Mouse (Mus musculus) left cerebral cortex, adult 18-20 months (tissue): Measurements from ENCODE around the gene Pfkfb2. TPM values are rescaled to one million over a fixed set of nuclear protein-coding genes. Genes with fewer than 3 reads are reported as not detected.

Experiments
- DNase-seq, 2 experiments: peaks; one replicate each; pipeline ENCODE4 v3.0.0; 2021 to 2022; ENCODE audit warnings: low spot score in 2 of 2, mixed read lengths in 1 of 2
- long read RNA-seq, 2 experiments: library from polyadenylated mRNA; stranded (forward); transcript quantifications; one replicate each; pipeline ENCODE4 v2.0.0; 2021
- total RNA-seq, 2 experiments: library from RNA; stranded (reverse); gene quantifications; 2 replicates each; pipeline ENCODE4 v1.2.3; 2021

The Pfkfb2 gene
- total RNA-seq, result 10 to 100 TPM; 36.9 to 43.6 TPM
- long read RNA-seq, experiment 1, full-length matches to known transcripts, result 8 of 36 reads
- long read RNA-seq, experiment 1, partial matches to known transcripts, result 4 of 36 reads
- long read RNA-seq, experiment 1, other reads (novel, unspliced or antisense), result 24 of 36 reads
- long read RNA-seq, experiment 2, full-length matches to known transcripts, result 1 of 14 reads
- long read RNA-seq, experiment 2, partial matches to known transcripts, result 3 of 14 reads
- long read RNA-seq, experiment 2, other reads (novel, unspliced or antisense), result 10 of 14 reads

DNA sequence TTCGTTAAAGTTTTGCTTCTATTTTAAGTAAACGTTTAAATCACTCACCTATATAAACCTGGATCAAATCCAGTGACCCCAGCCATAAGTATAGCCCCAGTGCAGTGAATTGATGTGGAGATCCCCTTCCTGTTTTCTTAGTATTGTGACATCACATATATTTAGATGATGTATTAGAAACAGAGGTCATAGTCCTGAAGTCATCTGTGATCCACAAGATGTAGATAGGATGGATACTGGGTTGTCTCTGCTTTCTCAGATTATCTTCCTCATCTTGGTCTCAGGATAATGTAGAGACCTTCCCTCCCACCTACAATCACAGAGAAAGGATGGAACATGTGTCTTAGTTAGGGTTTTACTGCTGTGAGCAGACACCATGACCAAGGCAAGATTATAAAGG is at the start of gene Pfkfb2:
Gene Pfkfb2 (minus strand): TSS at position 101 of the 400 bp plus-strand sequence.
- no peak for DNase-seq

DNA sequence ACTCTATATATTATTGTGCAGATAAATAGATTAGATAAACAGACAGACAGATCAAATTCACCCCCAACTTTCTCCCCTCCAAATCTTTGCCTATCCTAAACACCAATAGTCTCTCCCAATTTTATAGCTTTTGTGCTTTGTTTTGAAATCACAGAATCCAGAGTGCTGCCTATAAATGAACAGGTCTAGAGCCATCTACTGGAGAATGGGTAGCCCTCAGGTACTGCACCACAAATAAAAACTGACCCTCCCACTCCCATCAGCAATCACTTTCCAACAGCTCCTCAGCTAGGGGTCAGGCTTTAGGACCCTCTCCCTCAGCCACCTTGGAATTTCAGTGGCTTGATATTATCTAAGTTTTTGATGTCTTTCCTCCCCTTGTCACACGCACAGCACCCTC is 47.6 kb upstream of the Pfkfb2 start:
- no peak for DNase-seq

DNA sequence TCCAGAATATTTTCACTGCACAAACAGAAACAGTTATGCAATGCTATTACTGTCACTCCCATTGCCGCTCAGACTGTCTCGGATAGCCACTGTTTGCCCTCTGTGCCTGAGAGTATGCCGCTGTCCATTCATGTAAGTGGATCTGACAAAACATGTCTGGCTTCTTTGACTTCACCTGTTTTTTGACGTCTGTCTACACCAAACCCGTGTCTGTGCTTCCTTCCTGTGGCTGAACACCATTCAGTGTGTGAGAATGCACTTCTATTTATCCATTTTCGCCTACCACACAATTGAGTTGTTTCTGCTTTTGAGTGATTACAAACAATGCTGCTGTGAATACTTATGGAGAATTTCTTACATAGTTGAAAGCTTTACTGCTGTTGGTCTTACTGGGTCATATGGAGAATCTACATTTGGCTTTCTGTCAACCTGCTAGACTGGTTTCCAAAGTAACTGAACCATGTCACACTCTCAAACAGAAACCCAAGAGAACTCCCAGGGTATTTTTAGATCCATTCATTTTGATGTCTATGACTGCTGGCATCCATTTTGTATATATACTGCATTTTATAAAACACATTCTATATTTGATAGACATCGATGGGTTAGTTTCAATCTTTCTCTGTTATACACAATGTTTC is 46.8 kb upstream of the Pfkfb2 start:
- DNase-seq, result no peak

DNA sequence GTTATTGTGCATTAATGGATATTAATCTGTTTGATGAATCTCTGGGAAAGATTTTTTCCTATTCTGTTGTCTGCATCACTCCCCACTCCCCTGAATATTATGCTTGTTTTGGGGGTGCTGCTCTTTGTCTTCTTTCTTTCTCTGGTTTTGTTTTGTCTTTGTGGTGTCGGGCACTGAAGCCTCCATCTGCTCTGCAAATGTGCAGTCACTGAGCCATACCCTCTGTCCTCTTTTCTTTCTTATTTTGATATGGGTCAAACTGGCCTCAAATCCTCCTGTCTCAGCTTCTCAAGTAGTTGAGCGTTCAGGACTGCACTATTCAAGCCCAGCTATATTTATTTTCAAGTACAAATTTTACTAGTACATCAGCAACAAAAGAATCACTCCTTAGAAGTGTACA is 46.2 kb upstream of the Pfkfb2 start:
- no peak for DNase-seq

DNA sequence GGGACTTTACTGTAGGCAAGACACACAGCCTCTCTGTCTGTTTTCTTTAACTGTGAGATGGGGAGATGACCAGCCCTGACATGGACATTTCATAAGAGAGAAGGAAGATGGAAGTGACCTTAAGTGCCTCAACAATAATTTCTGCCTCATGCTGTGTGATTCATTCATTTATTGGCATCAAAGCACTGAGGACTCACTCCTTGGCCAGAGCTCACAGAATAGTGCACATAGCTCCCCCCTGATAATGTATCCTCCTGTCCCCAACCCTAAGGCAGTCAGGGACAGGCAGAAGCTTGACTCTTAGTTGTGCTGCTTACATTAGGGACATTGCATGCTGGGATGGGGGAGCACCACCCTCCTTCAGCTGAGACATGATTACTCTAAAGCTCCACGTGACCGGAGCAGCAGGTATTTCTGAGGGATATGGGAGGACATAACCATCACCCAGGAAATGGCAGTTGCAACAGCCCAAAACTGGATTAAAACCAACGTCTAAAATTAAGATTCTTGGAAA is 42.0 kb upstream of the Pfkfb2 start:
- no peak for DNase-seq

DNA sequence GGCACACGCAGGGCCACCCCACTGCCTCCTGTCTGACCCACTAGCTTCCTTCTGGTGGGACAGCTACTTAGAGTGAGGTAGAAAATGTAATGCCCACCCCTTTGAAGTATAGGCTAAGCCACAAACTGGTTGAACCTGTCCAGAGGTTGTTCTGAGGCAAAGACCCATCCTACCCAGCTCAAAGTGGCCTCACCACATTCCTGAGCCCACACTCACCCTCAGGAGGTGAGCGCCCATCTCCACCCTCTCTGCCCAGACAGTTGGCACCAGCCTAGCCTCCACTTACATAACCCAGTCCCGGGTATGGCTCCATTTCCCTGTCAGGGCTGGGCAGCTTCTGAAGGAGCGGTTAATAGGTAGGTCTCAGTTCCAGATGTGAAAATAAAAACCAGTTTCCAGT is 41.4 kb upstream of the Pfkfb2 start:
- no peak for DNase-seq

DNA sequence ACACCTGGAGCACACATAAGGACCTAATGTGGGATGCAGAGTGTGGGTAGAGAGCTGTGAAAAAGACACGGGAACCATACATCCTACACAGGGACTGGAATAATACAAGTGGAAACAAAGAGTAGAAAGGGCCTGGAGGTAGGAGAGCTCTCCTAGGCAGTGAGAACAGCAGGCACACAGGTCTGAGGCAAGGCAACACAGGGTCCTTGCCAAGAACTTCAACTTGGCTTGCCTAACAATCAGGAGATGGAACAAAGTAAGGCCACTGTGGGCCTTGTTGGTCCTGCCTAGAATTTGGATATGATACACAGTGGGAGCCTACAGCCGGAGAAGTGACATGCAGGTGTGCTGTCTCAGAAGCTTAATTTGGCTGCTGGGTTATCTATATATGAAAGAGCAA is 40.9 kb upstream of the Pfkfb2 start:
- DNase-seq, result no peak

DNA sequence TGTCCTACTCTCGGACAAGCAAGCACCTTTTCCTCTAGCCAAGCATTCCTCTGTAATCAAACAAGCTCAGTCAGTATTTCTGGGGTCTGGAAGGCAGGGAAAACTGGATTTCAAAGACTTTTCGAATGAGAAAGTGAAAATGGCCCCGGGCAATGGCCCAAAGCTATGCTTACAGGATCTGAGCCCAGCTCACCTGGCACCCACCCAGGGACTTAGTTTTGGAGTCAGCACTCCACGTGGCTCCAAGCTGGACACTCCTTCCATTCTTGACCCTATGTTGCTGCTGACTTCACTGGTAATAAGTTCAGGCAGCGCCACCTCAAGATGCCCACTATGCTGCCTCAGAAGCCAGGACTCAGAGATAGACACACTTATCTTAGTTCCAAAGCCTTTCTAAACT is 38.0 kb upstream of the Pfkfb2 start:
- DNase-seq, result no peak

DNA sequence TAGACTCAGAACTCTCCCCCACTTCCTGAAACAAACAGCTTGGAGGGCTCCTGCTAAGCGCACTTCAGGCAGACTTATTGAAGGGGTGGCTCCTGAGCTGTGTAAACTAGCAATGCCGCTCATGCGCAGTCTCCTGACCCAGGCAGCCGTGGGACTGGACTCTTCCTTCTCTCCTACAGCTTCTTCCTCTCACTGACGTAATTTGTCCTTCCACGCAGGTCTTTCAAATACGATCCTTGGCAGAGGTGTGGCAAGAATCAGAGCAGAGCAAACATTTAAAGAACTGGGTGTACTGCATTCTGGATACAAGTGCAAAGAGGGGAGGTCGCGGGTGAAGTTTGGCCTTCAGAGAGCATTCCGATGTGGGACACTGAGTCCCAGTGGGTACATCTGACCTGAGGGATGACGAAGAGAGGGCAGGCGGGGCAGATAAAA is 35.0 kb upstream of the Pfkfb2 start:
- no peak for DNase-seq

DNA sequence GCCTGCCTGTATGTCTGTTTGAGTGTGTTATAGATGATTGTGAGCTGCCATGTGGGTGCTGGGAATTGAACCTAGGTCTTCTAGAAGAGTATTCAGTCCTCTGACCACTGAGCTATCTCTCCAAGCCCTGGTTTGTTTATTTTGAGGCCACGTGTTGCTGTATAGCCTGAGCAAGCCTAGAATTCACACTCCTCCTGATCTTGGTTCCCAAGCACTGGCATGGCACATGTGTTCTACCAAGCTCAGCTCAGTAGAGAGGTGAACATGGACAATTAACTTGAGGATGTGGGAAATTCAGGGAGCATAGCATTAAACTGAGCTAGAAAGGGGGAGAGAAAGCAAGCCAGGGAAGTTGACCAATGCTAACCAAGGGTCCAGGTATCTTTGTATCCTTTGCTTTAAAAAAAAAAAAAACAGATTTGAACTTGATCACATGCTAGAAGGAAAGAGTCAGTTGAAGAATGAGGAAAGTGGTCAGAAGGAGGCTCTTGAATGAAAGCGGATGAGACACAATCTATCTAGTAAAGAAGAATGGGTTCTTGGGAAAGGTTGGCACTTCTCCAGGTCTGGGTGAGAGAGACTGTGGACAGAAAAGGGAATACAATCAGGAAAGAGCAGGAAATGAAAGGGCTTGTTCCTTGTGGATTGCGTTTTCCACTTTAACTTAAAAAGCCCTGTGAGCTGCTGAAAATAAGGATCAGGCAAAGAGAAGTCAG is 33.1 kb upstream of the Pfkfb2 start:
- DNase-seq, result no peak

DNA sequence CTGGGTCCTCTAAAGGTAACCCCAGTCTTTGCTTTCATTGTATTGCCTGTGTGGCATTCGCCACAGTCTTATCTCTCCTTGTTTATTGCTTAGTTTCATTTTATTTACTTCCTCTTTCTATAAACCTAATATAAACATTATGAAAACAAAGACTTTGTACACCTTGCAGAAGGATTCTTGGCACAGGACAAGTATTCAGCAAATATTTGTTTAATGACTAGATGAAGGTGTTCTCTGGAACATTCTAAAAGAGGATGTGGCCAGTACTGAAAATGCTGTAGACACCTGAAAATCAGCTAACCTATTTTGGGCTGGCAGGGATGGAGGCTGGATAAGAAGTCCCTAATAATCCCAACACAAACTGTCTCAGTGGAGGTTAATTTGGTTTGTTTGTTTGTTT is 32.5 kb upstream of the Pfkfb2 start:
- no peak for DNase-seq

DNA sequence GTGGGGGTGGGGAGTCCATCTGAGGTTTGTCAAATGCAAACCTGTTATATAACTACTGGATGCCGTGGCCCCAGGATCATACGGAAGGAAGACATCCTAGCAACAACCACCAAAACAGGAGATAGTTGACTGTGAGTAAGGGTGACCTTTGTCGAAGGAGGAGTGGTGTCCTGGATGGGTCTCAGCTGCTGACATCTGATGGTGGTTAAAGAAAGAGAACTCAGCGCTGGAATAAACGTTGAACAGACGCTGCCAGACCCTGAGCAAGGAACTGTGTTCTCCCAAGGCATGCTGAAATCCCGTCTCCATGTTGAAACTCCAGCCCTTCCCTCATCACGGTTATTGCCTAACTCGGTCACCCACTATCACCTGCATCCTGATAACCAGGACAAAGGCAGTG is 30.6 kb upstream of the Pfkfb2 start:
- no peak for DNase-seq

DNA sequence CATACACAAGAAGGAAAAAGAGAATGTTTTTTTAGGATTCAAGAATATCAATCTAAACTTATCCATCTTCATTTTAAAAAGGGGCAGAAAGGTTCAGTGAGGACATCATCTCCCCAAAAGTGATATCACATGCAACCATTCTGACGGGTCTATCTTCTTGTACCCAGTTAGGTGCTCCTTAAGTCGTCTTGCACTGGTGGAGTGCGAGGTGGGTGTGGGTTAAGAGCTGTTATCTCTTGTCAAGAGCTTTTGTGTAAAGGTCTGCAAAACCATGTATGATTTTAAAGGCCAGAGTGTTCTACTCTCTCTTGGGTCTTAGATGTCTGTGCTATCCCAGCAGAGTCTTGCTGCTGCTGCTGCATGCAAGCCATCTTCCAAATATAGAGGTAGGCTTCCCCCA is 17.8 kb upstream of the Pfkfb2 start:
- DNase-seq, result no peak

DNA sequence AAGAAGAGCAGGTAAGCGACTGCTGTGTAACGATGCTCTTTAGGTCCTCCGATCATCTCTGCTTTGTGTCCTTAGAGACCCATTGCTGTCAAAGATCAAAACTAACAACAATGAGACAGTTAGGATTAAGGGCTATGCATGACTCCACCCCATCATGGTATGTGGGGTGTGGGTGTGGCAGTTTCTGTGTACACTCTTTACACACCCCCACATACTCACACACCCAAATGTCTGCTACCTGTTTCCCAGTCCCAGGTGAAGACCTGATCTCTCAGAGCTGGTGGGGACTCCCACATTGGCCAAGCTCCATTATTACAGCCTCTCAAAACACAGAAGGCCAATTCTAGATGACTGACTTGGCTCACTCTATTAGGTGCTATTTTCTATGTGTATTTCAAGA is 16.5 kb upstream of the Pfkfb2 start:
- DNase-seq, result no peak

DNA sequence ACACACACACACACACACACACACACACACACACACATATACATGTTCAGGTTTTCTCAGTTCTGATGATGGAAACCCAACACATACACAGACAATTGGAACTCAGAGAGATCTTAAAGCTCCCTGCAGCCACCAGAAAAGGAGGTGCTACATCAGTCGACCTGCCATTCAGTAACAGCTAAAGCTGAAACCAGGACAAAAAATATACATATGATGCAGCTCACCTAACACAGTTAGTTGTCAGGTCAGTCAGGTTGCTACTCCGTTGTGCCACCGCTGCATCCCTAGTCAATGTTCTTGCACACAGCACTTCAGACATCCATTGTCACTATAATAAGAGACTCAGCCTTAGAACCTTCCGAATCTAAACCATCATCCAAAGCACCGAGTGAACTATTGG is 15.9 kb upstream of the Pfkfb2 start:
- DNase-seq, result no peak

DNA sequence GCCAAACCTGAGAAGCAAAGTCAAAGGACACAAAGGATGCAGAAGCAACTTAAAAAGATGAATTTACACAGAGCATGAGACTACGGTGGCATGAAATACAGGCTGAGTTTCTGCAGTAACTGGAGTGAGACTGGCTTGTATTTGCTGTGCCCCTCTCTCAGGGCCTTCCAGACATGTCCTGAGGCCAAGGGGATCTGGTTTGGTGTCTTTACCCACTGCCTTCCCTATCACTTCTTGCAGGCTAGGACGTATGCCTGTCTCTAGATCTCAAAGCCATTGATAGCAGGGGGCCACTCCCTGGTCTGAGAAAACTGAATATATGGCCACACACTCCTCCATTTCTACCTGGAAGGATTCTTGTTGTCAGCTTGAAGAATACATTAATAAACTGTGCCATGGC is 15.2 kb upstream of the Pfkfb2 start:
- DNase-seq, result no peak

DNA sequence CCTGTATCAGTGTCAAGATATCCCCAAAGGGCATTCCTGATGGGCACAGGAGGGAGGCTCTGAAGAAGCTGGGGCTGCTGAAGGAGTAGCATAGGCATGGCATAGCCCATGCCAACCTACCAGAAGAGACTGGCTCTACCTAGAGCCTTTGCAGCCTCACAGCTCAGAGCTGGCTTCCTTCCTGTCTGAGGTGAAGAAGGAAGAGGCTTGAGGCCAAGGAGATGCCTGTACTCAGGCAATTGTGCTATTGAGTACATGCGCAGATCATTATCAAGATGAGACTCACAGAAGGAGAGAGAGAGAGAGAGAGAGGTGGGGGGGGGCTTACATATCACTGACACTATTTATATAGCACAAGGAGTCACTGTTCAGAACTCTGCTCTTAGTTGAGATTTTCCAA is 14.7 kb upstream of the Pfkfb2 start:
- no peak for DNase-seq

DNA sequence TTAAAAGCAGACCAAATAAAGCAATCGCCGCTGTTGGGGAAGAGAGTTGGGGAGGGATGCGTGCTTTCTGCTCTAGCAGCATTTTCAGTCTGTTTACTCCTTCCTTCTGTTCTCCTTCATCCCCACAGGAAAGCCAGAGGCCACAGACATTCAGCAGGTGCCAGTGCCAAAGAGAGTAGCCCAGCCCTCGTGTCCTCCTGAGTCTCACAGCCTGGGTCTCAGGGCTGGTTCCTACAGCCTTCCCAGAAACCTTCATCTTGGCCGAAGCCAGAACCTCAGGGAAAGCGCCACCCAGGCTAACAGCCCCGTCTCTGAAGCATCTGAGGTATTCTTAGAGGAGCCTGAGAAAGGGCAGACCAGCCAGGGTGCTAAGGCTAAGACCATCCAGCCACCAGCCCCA is 13.1 kb upstream of the Pfkfb2 start:
- DNase-seq, result no peak

DNA sequence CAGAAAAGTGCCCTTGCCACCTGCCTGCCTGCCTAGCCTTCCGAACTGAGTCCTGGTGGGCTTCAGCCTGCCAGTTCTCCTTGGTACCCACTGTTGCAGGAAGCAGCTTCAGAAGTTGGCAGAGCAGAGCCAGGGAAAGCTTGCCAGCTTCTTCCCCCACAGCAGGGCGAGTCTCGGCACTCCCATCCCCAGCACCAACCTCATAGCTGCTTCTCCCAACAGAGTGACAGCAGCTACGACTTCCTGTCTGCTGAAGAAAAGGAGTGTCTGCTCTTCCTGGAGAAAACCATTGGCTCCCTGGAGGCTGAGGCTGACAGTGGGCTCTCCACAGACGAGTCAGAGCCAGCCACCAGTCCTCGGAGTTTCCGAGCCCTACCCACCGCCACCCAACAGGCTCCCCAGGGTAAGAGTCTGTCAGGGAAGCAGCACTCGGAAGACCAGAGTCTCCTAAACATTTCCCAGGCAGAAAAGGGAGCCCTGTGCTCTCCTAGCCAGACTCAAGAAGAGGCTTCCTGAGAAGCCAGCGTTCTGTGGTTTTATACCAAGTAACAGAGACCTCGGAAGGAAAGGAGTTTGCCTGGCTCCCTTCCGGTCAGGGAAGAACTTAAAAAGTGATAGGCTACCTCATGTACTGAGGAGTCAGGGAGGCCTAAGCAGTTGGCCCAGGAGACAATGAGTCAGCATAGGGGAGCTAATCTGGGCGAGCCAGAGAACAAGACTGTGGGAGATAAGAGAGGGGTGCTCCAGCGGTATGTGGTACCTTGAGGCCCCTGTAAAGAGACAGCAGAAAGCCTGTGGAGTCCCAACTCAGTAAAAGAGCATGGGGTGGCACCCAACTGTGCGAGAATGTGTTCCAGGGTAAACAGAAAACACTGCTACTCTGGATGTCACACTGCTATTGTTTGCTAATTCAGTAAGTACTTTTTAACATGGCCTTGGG is 12.0 kb upstream of the Pfkfb2 start:
- DNase-seq, result peak; percentile 52 to 53

DNA sequence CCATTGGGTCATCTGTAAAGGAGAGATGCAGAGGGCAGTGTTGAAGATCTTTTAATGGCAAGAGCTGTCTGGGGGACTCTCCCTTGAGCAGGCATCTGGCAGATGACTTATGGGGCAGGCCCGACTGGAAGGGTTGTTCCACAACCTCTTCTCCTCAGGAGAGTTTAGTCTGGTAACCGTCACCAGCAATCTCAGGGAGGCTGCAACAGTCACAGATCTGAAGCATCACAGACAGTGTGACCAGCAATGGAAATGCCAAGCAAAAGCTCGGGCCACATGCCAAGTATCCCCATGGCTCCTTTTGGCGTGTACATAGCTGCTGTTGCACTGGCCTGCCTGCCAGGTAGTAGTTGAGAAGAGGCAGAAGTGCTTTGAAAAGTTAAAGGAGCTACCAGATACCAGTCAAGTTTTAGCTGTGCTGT is 11.2 kb upstream of the Pfkfb2 start:
- peak in 1 of 2 experiments; percentile 27 for DNase-seq

DNA sequence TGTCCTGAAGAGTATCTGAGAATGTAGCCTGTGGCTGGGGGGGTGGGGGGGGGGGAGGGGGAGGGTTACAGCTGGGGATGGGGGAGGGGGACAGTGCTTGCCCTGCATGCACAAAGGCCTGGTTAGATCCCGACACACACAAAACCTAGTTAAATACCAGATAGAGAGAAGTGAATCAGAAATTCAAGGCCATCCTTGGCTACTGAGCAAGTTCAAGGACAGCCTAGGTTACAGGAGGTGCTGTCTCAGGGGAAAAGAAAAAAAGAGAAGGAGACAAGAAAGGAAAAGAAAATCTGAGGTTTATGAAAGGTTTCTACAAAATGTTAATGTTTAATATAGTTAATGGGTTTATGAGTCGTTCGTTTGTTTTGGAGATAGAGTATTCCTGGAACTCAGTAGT is 10.6 kb upstream of the Pfkfb2 start:
- no peak for DNase-seq
